Mouse (Mus musculus): ENCODE data around the gene Fgf5. TPM values are rescaled to one million over a fixed set of nuclear protein-coding genes. Genes with fewer than 3 reads are reported as not detected.

Fgf5 gene
- total RNA-seq (2021) = not detected

DNA sequence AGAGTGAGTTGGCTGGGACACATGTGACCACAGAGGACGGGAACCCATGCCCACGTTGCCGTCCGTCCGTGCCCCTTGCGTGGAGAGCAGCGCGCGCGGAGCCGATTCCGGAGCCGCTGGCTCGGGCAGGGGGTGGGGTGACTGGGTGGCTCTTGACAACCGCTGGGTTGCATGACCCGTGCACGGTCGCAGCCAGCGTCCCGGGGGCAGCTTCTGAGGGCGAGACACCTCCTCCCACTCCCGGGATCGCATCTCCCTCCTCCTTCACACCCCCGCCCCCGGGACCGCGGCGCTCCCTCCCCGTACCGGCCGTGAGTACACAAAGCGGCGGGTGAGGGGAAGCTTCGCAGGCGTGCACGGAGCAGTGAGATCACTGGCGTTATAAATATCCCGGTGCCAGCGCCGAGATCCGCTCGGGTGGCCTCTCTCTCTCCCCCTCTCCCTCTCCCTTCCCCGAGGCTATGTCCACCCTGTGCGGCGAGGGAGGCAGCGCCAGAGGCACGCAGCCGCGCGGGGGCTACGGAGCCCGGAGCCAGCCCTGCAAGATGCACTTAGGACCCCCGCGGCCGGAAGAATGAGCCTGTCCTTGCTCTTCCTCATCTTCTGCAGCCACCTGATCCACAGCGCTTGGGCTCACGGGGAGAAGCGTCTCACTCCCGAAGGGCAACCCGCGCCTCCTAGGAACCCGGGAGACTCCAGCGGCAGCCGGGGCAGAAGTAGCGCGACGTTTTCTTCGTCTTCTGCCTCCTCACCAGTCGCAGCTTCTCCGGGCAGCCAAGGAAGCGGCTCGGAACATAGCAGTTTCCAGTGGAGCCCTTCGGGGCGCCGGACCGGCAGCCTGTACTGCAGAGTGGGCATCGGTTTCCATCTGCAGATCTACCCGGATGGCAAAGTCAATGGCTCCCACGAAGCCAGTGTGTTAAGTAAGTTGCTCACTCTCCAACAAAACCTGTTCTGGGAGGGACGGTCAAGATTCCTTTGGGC, at the start of gene Fgf5:
Gene Fgf5, plus strand, starts transcription at position 347 of the 984 bp plus-strand sequence.
- intact Hi-C loops (cut with DNase I) = loop anchor here (2.0 kb wide), 1 partner anchor 67 kb away; no protein-coding TSS in a partner anchor
- no peak for DNase-seq (ENCODE audit: low spot score)

DNA sequence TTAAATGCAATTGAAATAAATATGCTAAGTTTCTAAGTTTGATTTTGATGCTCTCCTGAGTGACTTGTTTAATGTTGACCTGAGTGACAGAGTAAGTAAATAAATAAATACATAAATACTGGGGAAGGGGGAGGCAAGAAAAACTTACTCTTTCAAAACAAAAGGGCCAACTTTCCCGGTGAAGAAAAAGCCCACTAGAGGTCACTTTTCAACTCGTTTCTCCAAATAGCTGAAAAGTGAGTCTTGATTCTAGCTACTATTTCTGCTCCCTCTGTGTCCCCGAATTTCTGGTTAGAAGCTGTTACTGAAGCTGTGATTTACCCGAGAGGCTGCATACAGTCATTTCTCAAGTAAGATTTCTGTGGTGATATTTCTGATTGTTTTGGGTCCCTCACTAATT, 41.5 kb upstream of the Fgf5 start:
- no peak for DNase-seq (ENCODE audit: low spot score)
- intact Hi-C loops (cut with DNase I) = no loop called here

DNA sequence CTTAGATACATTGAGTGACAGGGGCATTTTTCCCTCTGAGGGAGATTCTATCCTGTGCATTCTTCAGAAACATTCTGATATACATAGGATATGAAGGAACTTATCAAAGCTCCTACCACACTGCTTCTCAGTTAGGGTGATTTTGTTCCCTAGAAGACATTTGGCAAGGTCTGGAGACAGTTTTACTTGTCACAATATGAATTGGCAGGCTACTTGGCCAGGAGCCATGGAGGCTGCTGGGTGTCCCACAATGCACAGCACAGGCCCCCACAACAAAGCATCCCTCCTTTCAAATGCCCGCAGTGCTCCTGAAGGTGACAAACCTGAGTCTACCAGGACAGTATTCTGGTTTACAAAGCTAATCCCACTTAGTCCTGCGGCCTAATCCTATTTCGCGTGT, 32.0 kb upstream of the Fgf5 start:
- intact Hi-C loops (cut with DNase I) = no loop called here
- no peak for DNase-seq (ENCODE audit: low spot score)

DNA sequence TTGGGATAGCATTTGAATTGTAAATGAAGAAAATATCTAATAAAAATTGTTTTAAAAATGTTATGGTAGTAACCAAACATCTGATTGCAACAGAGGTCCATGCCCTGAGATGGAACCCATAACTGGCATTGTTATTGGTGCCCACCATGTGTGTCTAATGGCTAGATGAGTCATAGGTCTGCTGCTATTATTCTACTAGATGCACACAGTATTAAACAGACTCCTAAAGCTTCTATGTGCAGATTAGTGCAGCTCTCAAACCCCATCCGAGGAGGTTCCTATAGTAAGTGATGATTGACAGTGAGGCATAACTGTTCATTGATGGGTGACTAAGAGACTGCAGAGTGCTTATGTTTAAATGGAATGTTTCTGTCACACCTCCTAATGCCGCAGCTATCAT, 27.3 kb upstream of the Fgf5 start:
- no peak for DNase-seq (ENCODE audit: low spot score)
- intact Hi-C loops (cut with DNase I) = no loop called here

DNA sequence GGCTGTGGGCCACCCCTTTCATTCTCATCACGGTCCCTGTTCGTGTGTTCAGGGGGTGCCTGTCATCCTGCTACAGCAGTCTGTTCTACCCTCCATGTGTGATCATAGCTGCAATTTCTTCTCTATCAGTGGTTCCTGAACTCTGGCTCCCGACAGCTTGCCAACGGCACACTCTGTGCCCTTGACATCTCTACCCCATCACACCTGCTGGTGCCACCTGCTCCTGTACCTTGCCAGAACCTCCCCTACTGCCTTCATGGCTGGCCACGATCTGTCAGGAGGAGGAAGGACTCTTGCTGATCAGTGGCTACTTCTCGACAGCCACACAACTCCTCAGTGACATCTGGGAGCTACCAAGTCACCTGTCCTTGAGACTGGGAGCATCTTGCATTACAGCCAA, 24.5 kb upstream of the Fgf5 start:
- no peak for DNase-seq (ENCODE audit: low spot score)
- intact Hi-C loops (cut with DNase I) = no loop called here

DNA sequence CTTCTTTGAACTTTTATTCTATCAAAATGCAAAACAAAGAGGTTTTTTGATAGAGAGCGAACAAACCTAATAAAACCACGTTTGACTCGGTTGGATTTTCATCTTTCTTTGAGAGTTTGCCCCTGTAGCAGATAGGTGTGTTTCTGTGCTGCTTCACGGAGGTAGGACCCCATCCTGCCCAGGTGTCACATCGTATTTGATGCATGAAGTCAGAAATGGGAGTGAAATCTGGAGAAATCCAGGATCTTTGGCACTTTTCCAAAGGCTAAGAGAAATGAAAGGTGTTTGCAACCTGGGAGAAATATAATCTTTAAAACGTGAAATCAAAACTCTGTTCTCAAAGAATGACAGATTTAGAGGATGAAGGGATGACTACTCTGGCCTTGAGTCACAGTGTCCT, 15.5 kb upstream of the Fgf5 start:
- intact Hi-C loops (cut with DNase I) = no loop called here
- no peak for DNase-seq (ENCODE audit: low spot score)

DNA sequence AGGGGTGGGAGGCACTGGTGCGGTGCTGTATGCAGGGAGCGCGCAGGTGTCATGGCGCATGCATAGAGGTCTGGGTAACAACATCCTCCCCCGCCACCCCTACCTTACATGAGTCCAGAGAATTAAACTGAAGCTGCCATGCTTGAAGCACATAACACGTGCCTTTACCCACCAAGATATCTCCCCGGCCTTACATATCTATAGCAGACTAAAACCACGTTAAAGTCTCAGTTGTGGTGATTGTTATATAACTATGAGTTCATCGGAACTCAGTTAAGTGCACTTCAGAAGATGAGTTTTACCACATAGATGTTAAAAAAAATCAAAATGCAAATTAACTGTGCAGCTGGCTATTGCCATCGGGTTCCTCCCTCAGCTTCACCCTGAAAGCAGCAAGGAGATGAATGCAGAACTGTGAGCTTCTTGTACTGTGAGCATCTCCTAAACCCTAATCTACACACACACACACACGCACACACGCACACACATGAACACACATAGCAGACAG, 12.6 kb upstream of the Fgf5 start:
- intact Hi-C loops (cut with DNase I) = no loop called here
- no peak for DNase-seq (ENCODE audit: low spot score)

DNA sequence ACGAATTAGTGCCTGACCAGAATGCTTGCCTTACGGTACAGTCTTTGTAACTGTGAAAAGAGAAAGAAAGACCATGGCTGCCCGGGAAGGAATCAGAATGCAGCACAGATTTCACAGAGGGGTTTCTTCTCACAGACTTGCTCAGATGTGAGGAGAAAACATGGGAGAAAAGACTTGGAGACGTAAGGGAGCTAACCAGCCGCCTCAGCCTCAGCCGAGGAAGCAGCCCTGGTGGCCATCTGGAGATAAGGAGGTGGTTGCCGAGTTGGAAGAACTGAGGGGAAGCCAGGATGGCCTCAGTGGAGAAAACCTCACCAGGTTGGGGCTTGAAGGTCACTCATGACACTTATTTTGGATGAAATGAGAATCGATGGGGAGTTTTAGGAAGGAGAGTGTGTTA, 8.7 kb upstream of the Fgf5 start:
- intact Hi-C loops (cut with DNase I) = no loop called here
- DNase-seq (ENCODE audit: low spot score) = no peak

DNA sequence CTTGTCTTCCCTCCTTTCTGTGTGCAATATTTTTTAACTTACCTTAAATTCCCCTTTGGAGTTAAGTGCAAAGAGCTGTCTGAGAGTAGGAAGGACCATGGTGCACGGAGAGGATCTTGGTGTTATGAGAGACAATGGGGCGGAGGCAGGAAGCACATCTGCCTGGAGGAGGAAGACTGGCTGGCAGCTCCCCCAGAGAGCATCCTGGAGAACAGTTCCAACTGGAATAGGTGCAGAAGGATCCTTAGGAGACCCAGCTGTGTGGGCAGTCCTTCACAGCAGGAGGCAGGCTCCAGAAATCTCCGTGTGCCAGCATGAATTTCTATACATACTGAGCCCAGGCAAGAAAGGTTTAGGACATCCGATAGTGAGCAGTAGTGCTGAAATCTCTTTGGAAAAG, 8.0 kb upstream of the Fgf5 start:
- DNase-seq (ENCODE audit: low spot score) = no peak
- intact Hi-C loops (cut with DNase I) = no loop called here

GRCm38 (mm10) chr5:98246826-98247225, 7.2 kb upstream of the Fgf5 start:
- intact Hi-C loops (cut with DNase I) = no loop called here
- DNase-seq (ENCODE audit: low spot score) = no peak

DNA sequence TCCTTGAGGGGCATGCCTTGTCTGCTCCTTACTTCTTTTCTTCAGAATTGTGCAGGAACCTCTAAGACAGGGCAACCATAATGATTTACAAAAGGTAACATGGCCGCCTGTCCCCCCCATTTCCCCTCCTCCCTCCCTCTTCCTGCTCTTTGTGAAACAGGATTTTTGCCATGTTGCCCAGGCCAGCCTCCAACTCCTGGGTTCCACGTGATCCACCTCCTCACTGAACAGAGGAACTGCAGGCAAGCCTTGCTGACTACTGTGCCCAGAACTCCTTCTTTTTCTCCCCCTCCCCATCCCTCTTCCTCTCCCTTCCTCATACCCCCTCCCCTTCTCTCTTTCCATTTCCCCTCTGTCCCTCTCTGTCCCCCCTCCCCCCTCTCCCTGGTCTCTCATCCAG, 6.5 kb upstream of the Fgf5 start:
- DNase-seq (ENCODE audit: low spot score) = no peak
- intact Hi-C loops (cut with DNase I) = no loop called here

DNA sequence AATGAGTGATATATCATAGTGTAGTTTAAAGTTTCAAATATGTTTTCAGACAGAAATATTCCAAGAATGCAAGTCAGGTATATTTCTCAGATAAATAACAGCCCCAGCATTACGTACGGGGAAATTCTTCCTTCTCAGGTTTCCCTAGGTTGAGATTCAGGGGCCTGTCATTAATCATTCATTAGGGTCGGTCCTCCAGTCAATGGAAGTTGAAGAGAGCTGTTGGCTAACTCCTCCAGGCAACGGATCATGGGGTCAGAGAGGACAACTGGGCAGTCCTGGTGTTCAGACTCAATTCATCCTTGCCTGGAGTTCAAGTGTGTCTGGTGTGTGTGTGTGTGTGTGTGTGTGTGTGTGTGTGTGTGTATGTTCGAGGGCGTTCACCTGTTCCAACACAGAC, 837 bp upstream of the Fgf5 start:
- intact Hi-C loops (cut with DNase I) = no loop called here

DNA sequence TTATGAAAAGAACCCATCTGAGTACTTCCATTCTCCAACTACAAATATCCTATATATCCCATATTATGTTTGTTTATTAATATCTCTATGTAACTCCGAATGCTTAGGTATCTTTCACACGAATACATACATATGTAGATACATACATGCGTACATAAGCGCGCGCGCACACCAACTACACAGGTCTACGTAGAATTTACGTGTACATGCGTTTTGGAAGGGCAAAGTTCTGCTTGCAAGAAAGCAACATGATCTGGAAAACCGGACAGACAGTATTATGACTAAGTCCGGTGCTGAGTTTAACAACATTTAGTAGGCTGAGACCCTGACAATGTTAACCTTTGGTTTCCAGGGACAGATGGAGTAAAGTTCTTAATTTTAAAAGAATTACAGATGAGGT, 1.2 kb downstream of the Fgf5 start:
- intact Hi-C loops (cut with DNase I) = loop anchor here (2.0 kb wide), 1 partner anchor 68 kb away; no protein-coding TSS in a partner anchor
- DNase-seq (ENCODE audit: low spot score) = no peak

More for the DNA sequence above, 837 bp upstream of the Fgf5 start:
- DNase-seq (ENCODE audit: low spot score) = no peak

DNA sequence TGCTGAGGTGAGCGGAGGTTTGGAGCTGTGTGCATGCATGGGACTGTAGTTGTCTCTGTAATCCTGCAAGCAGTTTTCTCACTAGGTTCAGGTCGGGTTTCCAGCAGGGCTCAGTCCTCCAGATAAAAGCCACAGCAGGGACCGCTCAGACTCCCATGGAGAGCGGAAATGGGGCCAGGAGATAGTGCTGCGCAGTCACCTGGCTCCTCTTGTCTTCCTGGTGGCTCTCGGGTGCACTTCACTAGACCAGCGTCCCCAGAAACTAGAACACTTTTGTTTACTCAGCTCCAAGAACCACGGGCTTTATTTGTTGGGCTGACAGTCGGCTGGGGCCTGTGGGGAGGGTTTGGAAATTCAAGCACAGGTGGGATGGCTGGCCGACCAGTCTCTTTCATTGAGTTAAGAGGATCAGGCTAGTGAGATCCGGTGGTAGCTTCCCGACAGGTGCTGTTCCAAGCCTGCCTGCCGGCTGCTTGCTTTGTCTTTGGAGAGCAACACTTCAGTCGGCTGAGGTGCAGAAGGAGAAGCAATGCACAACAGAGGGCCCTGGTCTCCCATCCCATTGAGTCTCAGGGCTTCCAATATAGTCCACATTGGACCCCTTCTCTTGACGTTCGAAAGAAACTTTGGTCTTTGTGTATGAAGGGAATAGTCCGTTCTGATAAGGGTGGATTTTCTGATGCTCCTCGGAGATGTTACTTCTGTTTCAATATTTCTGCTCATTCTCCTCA, 1.9 kb downstream of the Fgf5 start:
- intact Hi-C loops (cut with DNase I) = loop anchor here (2.0 kb wide), 1 partner anchor 69 kb away; no protein-coding TSS in a partner anchor
- DNase-seq (ENCODE audit: low spot score) = no peak

DNA sequence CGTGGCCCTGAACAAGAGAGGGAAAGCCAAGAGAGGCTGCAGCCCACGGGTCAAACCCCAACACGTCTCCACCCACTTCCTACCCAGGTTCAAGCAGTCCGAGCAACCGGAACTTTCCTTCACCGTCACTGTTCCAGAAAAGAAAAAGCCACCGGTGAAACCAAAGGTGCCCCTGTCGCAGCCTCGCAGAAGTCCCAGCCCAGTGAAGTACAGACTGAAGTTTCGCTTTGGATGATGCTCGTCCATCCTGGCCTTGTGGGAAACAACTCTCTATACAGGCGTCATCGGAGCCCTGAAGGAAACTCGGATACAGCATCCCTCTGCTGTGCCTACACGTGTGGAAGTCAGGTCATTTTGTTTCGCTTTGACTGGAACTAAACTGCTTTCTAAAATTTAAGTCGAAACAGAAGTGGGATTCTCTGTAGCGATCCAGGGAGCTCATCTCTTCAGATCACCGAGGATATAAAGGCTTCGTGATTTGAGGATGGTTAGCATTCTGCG, 21.4 kb downstream of the Fgf5 start:
- no peak for DNase-seq (ENCODE audit: low spot score)
- intact Hi-C loops (cut with DNase I) = no loop called here

DNA sequence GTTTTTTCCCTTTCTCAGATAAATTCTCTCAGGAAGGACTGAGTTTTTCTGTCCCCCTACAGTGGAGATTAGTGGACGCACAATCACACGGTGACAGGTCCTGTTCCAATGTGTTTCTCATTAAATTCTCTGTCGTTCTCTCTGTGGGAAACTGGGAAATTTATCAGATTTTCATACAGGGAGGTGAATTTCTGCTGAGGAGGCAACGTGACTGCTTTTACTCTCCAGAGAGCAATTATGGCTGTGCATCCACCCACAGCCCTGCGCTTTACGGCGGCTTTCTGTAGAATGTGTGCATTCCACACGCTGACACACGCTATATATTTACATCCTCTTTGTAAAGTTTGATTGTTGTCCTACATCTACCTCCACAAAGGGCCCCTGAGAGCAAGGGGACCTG, 28.0 kb downstream of the Fgf5 start:
- intact Hi-C loops (cut with DNase I) = no loop called here
- no peak for DNase-seq (ENCODE audit: low spot score)

DNA sequence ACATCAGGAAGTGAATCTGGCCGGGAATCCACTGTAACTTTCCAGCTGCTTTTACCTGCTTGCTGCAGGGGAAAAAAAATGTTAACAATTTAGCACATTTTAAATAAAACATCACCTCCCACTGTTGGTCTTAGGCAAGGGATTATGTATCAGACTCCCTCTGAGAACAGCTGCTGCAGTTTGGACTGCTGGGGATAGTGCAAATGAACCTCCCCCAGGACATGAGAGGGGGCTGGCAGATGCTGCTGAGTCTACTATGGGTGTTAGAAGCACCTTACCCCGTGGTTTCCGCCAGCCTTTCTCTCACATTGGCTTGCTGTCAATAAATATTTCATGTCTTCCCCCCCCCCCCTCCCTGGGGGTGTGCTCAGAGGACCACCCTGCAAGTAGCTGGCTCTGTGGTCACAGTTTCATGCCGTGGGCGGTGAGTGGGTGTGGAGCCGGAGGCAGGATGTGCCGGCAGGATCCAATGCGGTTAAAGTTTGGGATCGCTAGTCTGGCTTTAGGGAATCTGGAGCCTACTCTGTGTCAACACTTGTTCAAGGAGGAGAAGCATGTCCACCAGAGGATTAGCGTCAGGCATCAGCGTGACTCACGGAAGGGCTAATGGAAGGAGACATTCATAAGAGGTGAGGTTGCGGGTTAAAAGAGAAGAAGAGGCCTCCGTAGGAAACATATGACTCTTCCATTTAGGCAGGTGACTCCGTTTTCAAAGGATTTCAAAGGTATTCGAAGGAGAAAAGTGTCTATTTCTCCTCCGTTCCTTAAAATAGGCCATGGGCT, 29.9 kb downstream of the Fgf5 start:
- intact Hi-C loops (cut with DNase I) = no loop called here
- DNase-seq (ENCODE audit: low spot score) = no peak

DNA sequence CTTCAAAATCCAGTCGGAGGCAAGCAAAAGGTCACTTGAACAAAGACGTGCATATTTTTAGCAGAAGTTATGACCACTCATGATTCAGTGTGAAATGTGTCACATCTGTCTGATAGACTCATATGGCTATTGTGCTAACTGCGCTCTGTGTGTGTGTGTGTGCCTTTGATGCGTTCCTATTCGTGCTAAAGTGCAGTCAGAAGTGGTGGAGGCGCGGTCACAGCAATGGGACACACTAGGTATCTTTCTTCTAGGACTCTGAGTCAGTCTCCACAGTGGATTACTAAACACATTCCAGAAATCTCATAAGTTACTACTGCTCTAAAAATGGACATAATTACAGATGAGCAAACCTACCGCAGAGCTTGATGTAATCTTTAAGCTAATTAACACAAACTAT, 36.7 kb downstream of the Fgf5 start:
- intact Hi-C loops (cut with DNase I) = no loop called here
- DNase-seq (ENCODE audit: low spot score) = no peak

- no peak for DNase-seq (ENCODE audit: low spot score)
- intact Hi-C loops (cut with DNase I) = no loop called here
Observed at GRCm38 (mm10) chr5:98292388-98293048, 38.5 kb downstream of the Fgf5 start.
